Mouse (Mus musculus) intestine, embryonic 15.5 days (tissue): ENCODE results near the gene Smpd3. TPM values are rescaled to one million over a fixed set of nuclear protein-coding genes. Genes with fewer than 3 reads are reported as not detected.

Source experiments
- ATAC-seq: fragments of 200-750 bp; cut with Nextera tagmentation; 2 replicates; pipeline ENCODE4 v1.8.0; 2017; ENCODE audit warnings: moderate TSS enrichment, moderate library complexity
- H3K27ac ChIP-seq: fragments of 300-500 bp; sonication (generic); 2 replicates; pipeline ENCODE4 v1.5.1; 2015; ENCODE audit warnings: mild to moderate bottlenecking, inconsistent platforms
- H3K27me3 ChIP-seq: fragments of 300-500 bp; sonication (generic); replicated peaks from 2 replicates; pipeline ENCODE4 v1.6.1; 2015; ENCODE audit warnings: inconsistent platforms
- H3K36me3 ChIP-seq: fragments of 300-500 bp; sonication (generic); 2 replicates; pipeline ENCODE4 v1.6.1; 2015; ENCODE audit warnings: inconsistent platforms
- H3K4me1 ChIP-seq: fragments of 300-500 bp; sonication (generic); replicated peaks from 2 replicates; pipeline ENCODE4 v1.6.1; 2015; ENCODE audit warnings: inconsistent platforms
- H3K4me2 ChIP-seq: fragments of 300-500 bp; sonication (generic); replicated peaks from 2 replicates; pipeline ENCODE4 v1.6.1; 2015; ENCODE audit warnings: mild to moderate bottlenecking, inconsistent platforms
- H3K4me3 ChIP-seq: fragments of 300-500 bp; sonication (generic); replicated peaks from 2 replicates; pipeline ENCODE4 v1.5.1; 2015; ENCODE audit warnings: inconsistent platforms
- H3K9ac ChIP-seq: fragments of 300-500 bp; sonication (generic); 2 replicates; pipeline ENCODE4 v1.6.1; 2015; ENCODE audit warnings: inconsistent platforms
- H3K9me3 ChIP-seq: fragments of 300-500 bp; sonication (generic); 2 replicates; pipeline ENCODE4 v1.6.1; 2016; ENCODE audit warnings: inconsistent platforms
- WGBS: fragments of 180-500 bp; shearing (Covaris S2); methylation state at CpG from one replicate; pipeline ENCODE4 v1.1.7; 2015; 5-methylcytosine and 5-hydroxymethylcytosine counted together
- polyA plus RNA-seq: library from polyadenylated mRNA; unstranded; fragments of >200 nt; fragmentation: Nextera tagmentation; extraction: Ambion mirVana; gene quantifications from 2 replicates; pipeline ENCODE4 v1.2.1, GENCODE M21; 2015

Gene Smpd3
- polyA plus RNA-seq, 1 experiment from 2014 or later = 22.3 TPM

- Histone ChIP-seq H3K36me3 (no peaks in the 10 kb centered on the region), H3K4me3 (no peak overlapping the region), H3K9ac (no peak overlapping the region), H3K9me3 (no peaks in the 10 kb centered on the region), H3K4me1 (peaks cover 24% of the 10 kb centered on the region), H3K27ac (no peak overlapping the region), H3K27me3 (no peaks in the 10 kb centered on the region), H3K4me2 (no peak overlapping the region)
- 86% methylated on average over 3 of the region's 3 CpGs for WGBS
- ATAC-seq = no peak
Measured at GRCm38 (mm10) chr8:106305301-106305700, 32.5 kb downstream of the Smpd3 start.

- ATAC-seq = no peak
- Histone ChIP-seq H3K9ac (no peak overlapping the region), H3K27ac (no peak overlapping the region), H3K4me2 (no peak overlapping the region), H3K9me3 (no peaks in the 10 kb centered on the region), H3K4me1 (peaks cover 24% of the 10 kb centered on the region), H3K36me3 (no peaks in the 10 kb centered on the region), H3K4me3 (no peak overlapping the region), H3K27me3 (no peaks in the 10 kb centered on the region)
- WGBS = 66% methylated on average over 6 of the region's 6 CpGs
Measured at GRCm38 (mm10) chr8:106304321-106304720, 33.5 kb downstream of the Smpd3 start.

GRCm38 (mm10) chr8:106300739-106301715, 36.8 kb downstream of the Smpd3 start:
- H3K27ac ChIP-seq = no peak overlapping the region
- H3K36me3 ChIP-seq = no peaks in the 10 kb centered on the region
- H3K4me1 ChIP-seq = peaks cover 10% of the 10 kb centered on the region
- no peaks in the 10 kb centered on the region for H3K9me3 ChIP-seq
- no peak overlapping the region for H3K4me2 ChIP-seq
- ATAC-seq = no peak
- WGBS = 57% methylated on average over 9 of the region's 9 CpGs
- no peak overlapping the region for H3K9ac ChIP-seq
- no peaks in the 10 kb centered on the region for H3K27me3 ChIP-seq
- no peak overlapping the region for H3K4me3 ChIP-seq

- H3K27ac ChIP-seq = no peak overlapping the region
- no peak for ATAC-seq
- no peaks in the 10 kb centered on the region for H3K36me3 ChIP-seq
- no peak overlapping the region for H3K4me3 ChIP-seq
- 88% methylated on average over 3 of the region's 3 CpGs for WGBS
- no peak overlapping the region for H3K4me2 ChIP-seq
- peaks cover 7% of the 10 kb centered on the region for H3K4me1 ChIP-seq
- H3K27me3 ChIP-seq = no peaks in the 10 kb centered on the region
- H3K9me3 ChIP-seq = no peaks in the 10 kb centered on the region
- no peak overlapping the region for H3K9ac ChIP-seq
Measured at GRCm38 (mm10) chr8:106299686-106300085, 38.1 kb downstream of the Smpd3 start.

GRCm38 (mm10) chr8:106298846-106299245, 38.9 kb downstream of the Smpd3 start:
- H3K27me3 ChIP-seq = no peaks in the 10 kb centered on the region
- no peak overlapping the region for H3K4me2 ChIP-seq
- no peaks in the 10 kb centered on the region for H3K9me3 ChIP-seq
- no peak overlapping the region for H3K9ac ChIP-seq
- no peak overlapping the region for H3K27ac ChIP-seq
- no peak for ATAC-seq
- WGBS = 40% methylated on average over 1 of the region's 1 CpGs
- H3K36me3 ChIP-seq = no peaks in the 10 kb centered on the region
- no peak overlapping the region for H3K4me3 ChIP-seq
- H3K4me1 ChIP-seq = peaks cover 7% of the 10 kb centered on the region

- Histone ChIP-seq H3K4me1 (peaks cover 7% of the 10 kb centered on the region), H3K4me3 (no peak overlapping the region), H3K4me2 (no peak overlapping the region), H3K27ac (no peak overlapping the region), H3K27me3 (no peaks in the 10 kb centered on the region), H3K36me3 (no peaks in the 10 kb centered on the region), H3K9me3 (no peaks in the 10 kb centered on the region), H3K9ac (no peak overlapping the region)
- no peak for ATAC-seq
- 43% methylated on average over 5 of the region's 5 CpGs for WGBS
Measured at GRCm38 (mm10) chr8:106298261-106298660, 39.5 kb downstream of the Smpd3 start.

- Histone ChIP-seq H3K9ac (no peak overlapping the region), H3K27ac (no peak overlapping the region), H3K4me2 (no peak overlapping the region), H3K4me3 (no peak overlapping the region), H3K9me3 (no peaks in the 10 kb centered on the region), H3K4me1 (0 out of 2 replicates have a peak, but pooled peaks cover 5% of the 10 kb centered on the region), H3K36me3 (no peaks in the 10 kb centered on the region), H3K27me3 (no peaks in the 10 kb centered on the region)
- WGBS = 77% methylated on average over 20 of the region's 20 CpGs
- no peak for ATAC-seq
Measured at GRCm38 (mm10) chr8:106292484-106293396, 45.0 kb downstream of the Smpd3 start.

GRCm38 (mm10) chr8:106289464-106289863, 48.3 kb downstream of the Smpd3 start:
- 48% methylated on average over 7 of the region's 7 CpGs for WGBS
- no peak overlapping the region for H3K9ac ChIP-seq
- H3K4me1 ChIP-seq = peaks cover 8% of the 10 kb centered on the region; the same call in 1 of the 2 replicates
- H3K27ac ChIP-seq = no peak overlapping the region
- H3K4me3 ChIP-seq = no peak overlapping the region
- no peaks in the 10 kb centered on the region for H3K36me3 ChIP-seq
- no peaks in the 10 kb centered on the region for H3K9me3 ChIP-seq
- no peak overlapping the region for H3K4me2 ChIP-seq
- no peaks in the 10 kb centered on the region for H3K27me3 ChIP-seq
- 0 out of 2 replicates have a peak, but pooled peaks have one; percentile 1 for ATAC-seq

GRCm38 (mm10) chr8:106288732-106289131, 49.1 kb downstream of the Smpd3 start:
- Histone ChIP-seq H3K4me3 (no peak overlapping the region), H3K9ac (no peak overlapping the region), H3K9me3 (no peaks in the 10 kb centered on the region), H3K4me1 (peaks cover 8% of the 10 kb centered on the region; the same call in 1 of the 2 replicates), H3K4me2 (no peak overlapping the region), H3K27ac (no peak overlapping the region), H3K27me3 (no peaks in the 10 kb centered on the region), H3K36me3 (no peaks in the 10 kb centered on the region)
- 12% methylated on average over 2 of the region's 3 CpGs for WGBS
- peak; percentile 55 for ATAC-seq

GRCm38 (mm10) chr8:106287445-106287844, 50.3 kb downstream of the Smpd3 start:
- 11% methylated on average over 2 of the region's 2 CpGs for WGBS
- Histone ChIP-seq H3K9ac (no peak overlapping the region), H3K4me3 (no peak overlapping the region), H3K27me3 (no peaks in the 10 kb centered on the region), H3K4me2 (0 out of 2 replicates have a peak overlapping the region, but pooled peaks have one; percentile 1), H3K36me3 (no peaks in the 10 kb centered on the region), H3K9me3 (no peaks in the 10 kb centered on the region), H3K27ac (peak overlapping the region; percentile 77), H3K4me1 (peaks cover 8% of the 10 kb centered on the region; the same call in 1 of the 2 replicates)
- ATAC-seq = peak; percentile 85

GRCm38 (mm10) chr8:106280844-106281243, 56.9 kb downstream of the Smpd3 start:
- Histone ChIP-seq H3K36me3 (no peaks in the 10 kb centered on the region), H3K4me1 (peaks cover 29% of the 10 kb centered on the region; the same call in 1 of the 2 replicates), H3K9me3 (no peaks in the 10 kb centered on the region), H3K4me3 (peak overlapping the region; percentile 19), H3K27ac (no peak overlapping the region), H3K4me2 (peak overlapping the region; percentile 43), H3K27me3 (no peaks in the 10 kb centered on the region), H3K9ac (no peak overlapping the region)
- 35% methylated on average over 4 of the region's 4 CpGs for WGBS
- peak; percentile 78 for ATAC-seq

GRCm38 (mm10) chr8:106280154-106280553, 57.6 kb downstream of the Smpd3 start:
- Histone ChIP-seq H3K4me2 (peak overlapping the region; percentile 43), H3K9me3 (no peaks in the 10 kb centered on the region), H3K4me1 (peaks cover 29% of the 10 kb centered on the region; the same call in 1 of the 2 replicates), H3K27me3 (no peaks in the 10 kb centered on the region), H3K9ac (no peak overlapping the region), H3K36me3 (no peaks in the 10 kb centered on the region), H3K4me3 (peak overlapping the region; percentile 19; the same call in 1 of the 2 replicates), H3K27ac (peak overlapping the region; percentile 18)
- 39% methylated on average over 5 of the region's 5 CpGs for WGBS
- ATAC-seq = no peak
